Mouse (Mus musculus): ENCODE data around the gene Taok1.

DNA sequence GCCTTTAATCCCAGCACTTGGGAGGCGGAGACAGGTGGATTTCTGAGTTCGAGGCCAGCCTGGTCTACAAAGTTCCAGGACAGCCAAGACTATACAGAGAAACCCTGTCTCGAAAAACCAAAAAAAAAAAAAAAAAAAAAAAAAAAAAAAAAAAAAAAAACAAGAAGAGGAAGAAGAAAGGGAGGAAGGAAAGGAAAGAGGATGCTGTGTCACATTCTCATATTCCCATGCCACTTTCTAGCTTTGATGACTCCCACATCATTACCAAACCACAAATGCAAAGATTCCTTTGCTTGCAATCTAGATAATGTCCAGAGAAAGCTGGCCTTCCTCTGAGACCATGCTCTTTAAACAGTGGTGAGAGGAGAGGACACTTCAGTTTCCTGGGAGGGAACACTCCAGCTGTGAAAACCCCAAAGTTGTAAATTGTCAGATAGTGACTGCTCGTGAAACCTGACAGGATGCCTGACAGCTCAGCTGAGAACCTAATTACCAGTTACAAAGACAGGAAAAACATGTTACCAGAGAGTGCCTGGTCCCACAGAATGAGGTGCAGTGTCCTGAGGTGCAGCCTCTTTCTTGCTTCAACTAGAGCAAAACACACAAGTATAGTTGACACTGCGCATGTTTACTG, 14.4 kb upstream of the Taok1 start:
- TF ChIP-seq GATA1 (IDR thresholded peaks at IDR 0.05; ENCODE audit: low read length) (no peak), TAL1 (IDR thresholded peaks at IDR 0.05; ENCODE audit: low read length) (no peak)
